Mouse (Mus musculus) adrenal gland (tissue): ENCODE results near the gene Olfr114.

Experiments used
- intact Hi-C: fragments of 180-260 bp; cut with DNase I; formaldehyde crosslinking; loops from one replicate; pipeline ENCODE4 v1.15.1; 2025
- long read RNA-seq, 2 experiments: library from polyadenylated mRNA; unstranded; transcript quantifications; one replicate each; pipeline ENCODE4 v2.0.0; 2020; ENCODE audit warnings: borderline replicate concordance in 1 of 2; ENCODE audit not compliant: insufficient replicate concordance in 1 of 2

Olfr114 gene
- long read RNA-seq, experiment 1 = 0 reads
- long read RNA-seq, experiment 2 = 0 reads

- intact Hi-C loops = no loop called here
Measured at GRCm38 (mm10) chr17:37592643-37593042, at the start of gene Olfr114. Gene Olfr114, minus strand, starts transcription at chr17:37592743.

DNA sequence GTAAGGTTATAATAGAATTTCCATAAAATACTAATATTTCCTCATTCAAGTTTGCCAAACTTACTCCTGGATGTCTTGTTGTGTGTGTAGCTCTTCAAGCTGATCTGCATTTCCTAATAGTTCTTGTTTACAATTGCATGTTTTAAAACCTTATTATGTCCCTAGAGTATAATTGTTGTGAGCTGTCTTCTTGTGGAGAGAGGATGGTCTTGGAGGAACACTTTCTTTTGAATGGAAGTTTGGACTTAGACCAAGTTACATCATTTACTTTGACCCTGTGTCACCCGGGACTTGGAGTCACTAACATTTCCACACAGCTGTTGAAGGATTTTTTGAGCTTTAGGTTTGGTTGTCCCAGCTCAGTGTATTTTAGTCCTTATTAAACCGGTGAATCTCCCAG, 34.5 kb upstream of the Olfr114 start, which contains the start of the genes Olfr115 and Olfr116:
Gene Olfr115, minus strand, starts transcription at position 101 of the 400 bp plus-strand sequence.
Gene Olfr116, minus strand, starts transcription at position 191 of the 400 bp plus-strand sequence.
- intact Hi-C loops = no loop called here

DNA sequence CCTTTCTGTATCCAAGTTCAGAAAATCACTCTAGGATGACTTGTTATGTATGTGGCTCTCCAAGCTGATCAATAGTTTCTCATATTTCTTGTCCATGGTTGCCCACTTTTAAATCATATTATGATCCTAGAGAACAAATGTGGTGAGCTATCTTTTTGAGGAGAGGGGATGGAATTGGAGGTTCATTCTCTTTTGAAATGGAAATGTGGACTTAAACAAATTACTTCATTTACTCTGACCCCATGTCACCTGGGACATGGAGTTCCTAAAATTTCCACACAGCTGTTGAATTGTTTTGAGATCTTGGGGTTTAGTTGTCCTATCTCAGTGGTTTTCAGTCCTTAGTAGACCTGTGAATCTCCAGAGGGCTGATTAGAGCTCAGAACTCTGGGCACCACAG, 15.0 kb downstream of the Olfr114 start, which contains the start of gene Olfr113:
Gene Olfr113, minus strand, starts transcription at position 101 of the 400 bp plus-strand sequence.
- intact Hi-C loops = no loop called here

- intact Hi-C loops = no loop called here
Measured at GRCm38 (mm10) chr17:37569351-37569750, 23.2 kb downstream of the Olfr114 start, which contains the start of gene Olfr112. Gene Olfr112, minus strand, starts transcription at chr17:37569451.

- intact Hi-C loops = no loop called here
Measured at GRCm38 (mm10) chr17:37558913-37559615, 33.5 kb downstream of the Olfr114 start.

GRCm38 (mm10) chr17:37543800-37544435, 48.6 kb downstream of the Olfr114 start:
- intact Hi-C loops = no loop called here

- intact Hi-C loops = no loop called here
Measured at GRCm38 (mm10) chr17:37541454-37542119, 51.0 kb downstream of the Olfr114 start.
